Mouse (Mus musculus): Measurements from ENCODE around the gene Mrpl18.
"Not testable (repeated sequence)": the region's sequence is repeated elsewhere in the genome, so short reads cannot be mapped to it uniquely, and the experiment has no call there.

The Mrpl18 gene

DNA sequence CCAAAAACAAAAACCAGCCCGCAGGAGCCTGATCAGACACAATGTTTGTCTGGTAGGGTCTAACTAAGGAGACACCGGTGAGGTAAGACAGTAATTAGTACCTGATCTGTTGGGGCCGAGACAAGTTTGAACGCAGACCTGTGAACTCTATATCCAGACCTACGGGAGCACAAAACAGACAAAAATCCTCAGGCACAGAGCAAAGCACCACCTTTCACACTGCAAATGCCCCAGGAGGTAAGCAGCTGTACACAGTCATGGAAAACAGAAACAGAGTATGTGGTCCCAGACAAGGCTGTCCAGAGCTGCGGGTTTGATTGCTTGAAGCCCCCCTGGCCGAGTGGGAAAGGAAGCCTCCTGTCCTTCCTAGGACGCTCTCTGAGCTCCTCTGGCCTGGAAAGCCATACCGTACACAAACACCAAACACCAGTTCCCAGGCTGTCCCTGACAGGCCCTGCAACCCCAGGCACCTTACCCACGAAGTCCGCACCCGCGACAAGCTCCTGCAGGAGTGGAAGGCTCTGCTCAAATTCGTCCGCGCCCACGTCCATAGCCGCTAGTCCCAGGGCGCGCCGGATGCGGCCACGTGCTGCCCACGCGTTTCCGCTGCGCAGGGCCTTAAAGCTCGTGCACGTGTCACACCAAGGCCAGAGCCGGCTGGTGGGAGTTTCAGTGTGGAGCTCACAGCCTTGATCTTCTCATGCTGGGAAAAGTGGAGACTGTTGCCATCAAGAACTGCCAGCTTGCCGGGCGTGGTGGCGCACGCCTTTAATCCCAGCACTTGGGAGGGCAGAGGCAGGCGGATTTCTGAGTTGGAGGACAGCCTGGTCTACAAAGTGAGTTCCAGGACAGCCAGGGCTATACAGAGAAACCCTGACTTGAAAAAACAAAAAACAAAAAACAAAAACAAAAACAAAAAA lies 6.5 kb downstream of the Mrpl18 start, which contains the start of gene Pnldc1:
Pnldc1 (minus strand) TSS at position 870 of the 920 bp plus-strand sequence.
- DNase-seq (ENCODE audit: low spot score) = peak; percentile 63

DNA sequence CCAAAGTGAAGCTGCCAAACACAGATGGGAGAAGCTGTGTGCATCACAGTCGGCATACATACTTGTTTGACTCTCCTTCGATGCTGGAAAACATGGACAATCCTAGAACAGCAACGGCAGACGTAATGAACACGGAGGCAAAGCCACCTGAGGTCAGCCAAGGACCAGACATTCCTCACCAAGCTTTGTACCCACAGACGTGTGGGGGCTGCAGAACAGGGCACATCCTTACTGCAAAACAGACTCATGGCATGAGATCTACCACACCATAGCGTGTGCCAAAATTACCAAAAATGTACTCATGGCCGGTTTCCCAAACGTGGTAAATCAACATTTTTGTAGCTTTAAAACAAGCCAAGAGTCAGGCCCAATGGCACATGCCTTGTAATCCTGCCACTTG lies 9.7 kb downstream of the Mrpl18 start:
- DNase-seq (ENCODE audit: low spot score) = no peak

DNA sequence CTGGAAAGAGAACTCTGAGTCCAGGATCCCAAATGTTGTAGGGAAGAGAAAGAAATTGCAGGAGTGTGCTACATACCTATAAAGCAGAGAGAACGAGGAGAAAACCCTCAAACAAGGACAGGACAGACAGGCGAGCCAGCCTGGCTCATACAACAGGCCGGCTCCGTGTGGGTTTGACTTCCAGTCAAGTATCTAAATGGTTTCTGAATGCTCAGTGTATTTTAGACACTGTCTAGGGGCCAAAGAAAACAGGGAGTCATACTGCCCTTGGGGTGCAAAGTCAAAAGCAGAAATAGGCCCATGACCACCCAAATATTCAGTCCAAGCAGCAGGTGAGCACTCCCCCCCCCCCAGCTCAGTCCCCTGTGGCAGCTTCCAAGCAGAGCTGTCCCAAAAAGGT lies 10.3 kb downstream of the Mrpl18 start:
- no peak for DNase-seq (ENCODE audit: low spot score)

DNA sequence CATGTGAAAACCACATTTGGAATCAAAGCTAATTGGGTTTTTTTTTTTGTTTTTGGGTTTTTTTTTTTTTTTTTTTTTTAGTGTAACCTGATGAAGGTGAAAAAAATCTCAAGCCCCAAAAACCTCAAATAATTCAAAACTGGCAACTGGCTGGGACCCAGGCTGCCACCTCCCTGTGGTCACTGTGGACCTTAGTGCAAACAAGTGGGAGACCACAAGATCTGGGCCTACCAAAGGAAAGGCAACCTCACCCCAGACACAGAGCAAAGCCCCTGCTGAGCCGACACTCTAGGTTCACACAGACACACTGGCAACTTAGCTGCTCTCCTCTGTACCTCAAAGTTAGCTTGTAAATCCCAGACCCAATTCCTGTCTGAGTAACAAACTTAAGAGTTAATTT lies 11.8 kb downstream of the Mrpl18 start:
- no peak for DNase-seq (ENCODE audit: low spot score)

DNA sequence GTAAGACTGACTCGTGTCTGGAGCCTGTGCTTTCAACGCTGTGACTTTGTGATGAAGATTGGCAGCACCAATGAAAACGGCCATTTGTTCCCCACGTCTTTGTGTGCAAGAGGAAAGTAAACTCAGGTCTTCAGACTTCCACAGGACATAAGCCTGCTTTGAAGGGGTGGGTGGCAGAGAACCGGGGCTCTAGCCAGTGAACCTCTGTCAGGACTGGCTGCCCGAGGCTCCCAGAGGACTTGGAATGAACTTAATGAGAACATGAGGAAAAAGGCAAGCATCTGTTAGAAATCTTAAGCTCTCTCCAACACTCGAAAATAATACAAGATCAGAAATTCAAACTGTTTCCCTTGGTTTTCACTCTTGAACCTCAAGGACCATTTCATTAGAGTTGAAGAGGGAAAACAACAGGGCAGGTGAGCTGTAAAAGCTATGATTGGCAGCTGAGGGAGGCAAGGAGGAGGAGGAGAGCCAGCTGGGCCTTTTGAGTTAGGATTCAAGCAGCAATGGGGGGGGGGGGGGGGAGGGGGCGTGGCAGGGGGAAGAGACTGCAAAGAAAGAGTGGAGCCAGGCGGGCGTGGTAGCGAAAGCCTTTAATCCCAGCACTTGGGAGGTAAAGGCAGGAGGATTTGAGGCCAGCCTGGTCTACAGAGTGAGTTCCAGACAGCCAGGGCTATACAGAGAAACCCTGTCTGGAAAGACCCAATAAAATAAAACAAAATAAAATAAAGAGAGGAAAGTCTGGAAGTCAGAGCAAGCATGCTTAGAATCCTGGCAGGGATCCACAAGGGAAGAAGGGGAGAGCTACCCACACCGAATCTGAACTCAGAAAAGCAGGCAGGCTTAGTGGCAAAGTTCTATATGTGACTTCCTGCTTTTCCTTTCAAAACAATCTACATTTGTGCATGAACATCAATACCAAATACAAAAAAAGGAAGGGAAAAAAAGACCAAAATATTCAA lies 12.5 kb downstream of the Mrpl18 start:
- DNase-seq (ENCODE audit: low spot score) = no peak

DNA sequence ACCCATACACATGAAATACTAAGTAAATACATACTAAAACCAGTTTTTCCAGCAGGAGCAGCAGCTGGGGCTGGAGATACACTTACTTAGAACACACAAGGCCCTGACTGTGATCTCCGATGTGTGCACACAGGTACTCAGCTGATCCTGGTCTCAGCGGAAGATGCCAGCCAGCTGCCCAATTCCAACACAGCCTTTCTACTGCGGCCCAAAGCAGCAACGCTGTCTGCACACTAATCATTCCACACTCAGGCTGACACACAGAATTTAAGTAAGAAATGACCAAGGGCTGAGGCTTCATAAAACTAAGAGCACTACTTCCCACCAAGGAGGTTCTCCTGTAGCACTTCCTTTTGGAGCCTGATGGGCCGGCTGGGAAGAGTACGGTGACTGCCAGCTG lies 13.9 kb downstream of the Mrpl18 start:
- DNase-seq (ENCODE audit: low spot score) = no peak

DNA sequence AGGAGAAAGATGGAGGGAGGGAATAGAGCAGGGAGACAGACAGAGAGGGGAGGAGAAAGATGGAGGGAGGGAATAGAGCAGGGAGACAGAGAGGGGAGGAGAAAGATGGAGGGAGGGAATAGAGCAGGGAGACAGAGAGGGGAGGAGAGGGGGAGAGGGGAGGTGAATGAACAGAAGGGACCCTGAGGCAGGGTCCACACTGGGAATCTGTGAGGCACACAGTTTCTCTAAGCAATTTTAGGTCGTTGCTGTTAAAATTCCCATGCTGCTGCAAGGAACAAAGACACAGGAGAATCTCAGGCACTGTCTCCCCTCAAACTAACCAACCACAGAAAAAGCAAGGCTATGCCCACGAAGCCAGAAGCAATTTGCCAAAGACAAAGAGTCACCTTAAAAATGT lies 17.5 kb downstream of the Mrpl18 start:
- DNase-seq (ENCODE audit: low spot score) = not testable (repeated sequence)

DNA sequence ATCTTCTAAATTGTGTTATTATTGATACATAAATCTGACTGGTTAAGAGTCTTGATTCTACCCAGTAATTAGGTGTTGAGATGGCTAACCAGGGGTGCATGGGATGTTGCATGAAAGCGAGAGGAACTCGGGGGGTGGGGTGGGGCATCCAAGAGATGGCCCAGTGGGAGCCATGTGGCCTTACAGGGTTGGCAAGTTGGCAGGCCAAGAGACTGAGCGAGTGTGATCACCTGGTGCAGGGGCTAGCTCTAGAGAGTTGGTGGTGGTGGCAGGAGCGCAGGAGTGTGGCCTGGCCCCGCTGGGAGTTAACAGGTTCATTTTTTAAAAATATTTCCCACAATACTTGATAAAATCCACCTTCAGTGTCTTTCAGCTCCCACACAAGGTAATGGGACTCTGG lies 18.5 kb downstream of the Mrpl18 start:
- DNase-seq (ENCODE audit: low spot score) = no peak

DNA sequence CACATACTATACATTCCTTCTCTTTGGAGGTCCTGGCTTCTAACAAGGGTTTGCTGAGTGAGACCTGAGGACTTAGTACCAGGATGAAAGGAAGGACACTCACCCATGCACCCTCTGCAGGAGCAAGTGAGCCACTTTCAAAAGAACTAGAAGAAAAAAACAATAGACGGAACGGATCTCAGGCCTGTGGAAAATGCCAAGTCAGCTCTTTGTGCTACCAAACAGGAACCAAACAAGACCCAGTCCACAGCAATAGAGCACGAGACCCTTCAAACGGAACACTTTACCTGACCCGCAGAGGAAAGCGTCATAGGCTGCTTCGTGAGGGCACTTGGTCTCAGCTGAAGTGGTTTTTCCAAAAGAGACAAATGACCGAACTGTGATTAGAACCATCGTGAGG lies 24.1 kb downstream of the Mrpl18 start:
- no peak for DNase-seq (ENCODE audit: low spot score)

DNA sequence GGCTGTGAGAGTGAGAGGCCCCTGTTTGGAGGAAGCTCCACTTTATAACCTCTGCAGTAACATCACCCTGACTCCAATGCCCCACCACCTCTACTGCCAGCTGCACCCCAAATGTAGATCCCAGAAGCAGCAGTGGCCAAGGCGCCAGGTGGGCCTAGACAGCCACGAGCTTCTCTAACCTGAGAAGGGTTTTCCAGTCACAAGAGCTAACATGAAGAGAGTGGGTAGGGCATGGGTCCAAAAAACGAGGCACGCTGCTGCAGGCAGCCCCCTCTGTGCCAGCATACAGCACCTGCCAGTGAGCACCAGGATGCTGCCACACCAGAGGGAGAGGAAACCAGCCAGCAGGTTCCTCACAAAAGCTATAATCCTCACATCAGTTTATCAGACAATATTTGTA lies 25.1 kb downstream of the Mrpl18 start:
- no peak for DNase-seq (ENCODE audit: low spot score)

DNA sequence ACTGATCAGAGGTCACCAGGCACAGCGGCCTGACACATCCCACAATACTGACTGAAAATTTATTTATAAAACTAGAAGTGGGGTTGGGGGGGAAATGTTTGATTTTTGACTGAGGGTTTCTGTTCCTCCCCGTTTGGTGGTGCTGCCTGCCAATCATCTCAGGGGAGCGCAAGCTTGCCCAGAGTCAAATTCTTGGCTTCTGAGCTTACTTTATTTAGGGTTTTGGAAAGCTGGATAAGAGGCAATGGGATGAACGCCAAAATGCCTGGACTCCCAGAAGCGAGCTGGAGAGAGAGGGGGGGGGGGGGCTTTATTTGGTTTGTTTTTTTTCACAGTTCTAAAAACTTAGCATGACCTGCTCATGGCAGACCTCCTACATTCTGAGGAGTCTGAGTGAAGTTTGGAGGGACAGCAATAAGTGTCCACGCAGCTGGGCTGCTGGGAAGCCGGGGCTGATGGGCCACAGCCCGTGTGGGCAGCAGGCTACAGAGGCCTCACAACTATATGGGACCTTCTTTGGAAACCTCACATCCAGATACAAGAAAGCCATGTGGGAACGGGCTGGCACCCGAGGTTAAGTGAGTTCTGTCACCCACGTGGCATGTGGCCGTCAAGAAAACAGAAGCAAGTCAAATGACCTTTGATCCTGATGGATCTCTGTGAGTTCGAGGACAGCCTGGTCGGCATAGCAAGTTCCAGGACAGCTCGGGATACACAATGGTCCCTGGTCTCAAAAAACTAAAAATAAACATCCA lies 28.9 kb downstream of the Mrpl18 start:
- no peak for DNase-seq (ENCODE audit: low spot score)

DNA sequence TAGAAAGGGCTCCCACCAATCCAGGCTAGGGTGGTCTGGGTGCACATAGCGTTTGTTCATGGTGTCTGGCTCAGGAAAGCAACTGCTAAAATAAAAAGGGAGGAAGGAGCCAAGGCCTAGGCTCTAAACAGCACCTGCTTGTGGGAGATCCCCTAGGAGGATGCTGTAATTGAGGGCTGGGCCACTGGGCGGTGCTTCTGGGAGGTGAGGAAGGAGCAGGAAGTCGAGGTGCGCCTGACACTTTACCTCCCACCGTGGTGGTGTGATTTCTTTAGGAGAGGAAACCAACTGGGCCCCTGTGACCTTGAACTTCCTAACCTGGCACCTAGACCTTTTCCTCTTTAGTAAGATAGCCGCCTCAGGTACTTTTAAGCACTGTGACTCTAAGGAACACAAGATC lies 29.5 kb downstream of the Mrpl18 start:
- no peak for DNase-seq (ENCODE audit: low spot score)

DNA sequence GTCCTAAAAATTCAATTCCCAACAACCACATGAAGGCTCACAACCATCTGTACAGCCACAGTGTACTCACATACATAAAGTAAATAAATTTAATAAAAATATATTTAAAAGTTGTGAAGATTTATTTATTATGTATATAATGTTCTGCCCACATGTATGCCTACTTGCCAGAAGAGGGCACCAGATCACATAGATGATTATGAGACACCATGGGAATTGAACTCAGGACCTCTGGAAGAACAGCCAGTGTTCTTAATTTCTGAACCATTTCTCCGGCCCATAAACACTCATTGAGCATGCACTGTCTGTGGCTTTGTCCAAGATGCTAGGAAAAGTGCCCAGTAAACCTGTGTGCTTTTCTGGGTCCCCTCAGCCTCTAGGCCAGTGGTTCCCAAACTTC lies 34.9 kb downstream of the Mrpl18 start:
- DNase-seq (ENCODE audit: low spot score) = no peak

DNA sequence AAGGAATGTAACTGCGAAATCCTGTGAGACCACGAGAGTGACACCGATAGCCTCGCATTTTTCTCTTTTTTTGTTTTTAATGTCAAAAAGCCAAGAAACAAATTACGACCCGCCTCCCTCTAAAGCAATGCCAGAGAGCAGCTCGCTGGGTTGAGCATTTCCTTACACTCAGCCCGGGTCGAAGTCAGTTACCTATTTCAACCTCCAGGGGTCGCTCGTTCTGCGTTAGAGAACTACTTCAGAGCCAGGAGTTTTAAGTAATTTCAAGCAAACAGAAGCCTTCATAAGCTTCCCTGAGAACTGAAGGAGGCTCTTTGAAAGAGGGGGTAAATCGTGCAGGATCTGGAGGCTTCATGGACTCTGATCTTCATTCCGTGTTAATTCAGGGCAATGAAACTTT lies 36.0 kb downstream of the Mrpl18 start:
- DNase-seq (ENCODE audit: low spot score) = peak; percentile 85

DNA sequence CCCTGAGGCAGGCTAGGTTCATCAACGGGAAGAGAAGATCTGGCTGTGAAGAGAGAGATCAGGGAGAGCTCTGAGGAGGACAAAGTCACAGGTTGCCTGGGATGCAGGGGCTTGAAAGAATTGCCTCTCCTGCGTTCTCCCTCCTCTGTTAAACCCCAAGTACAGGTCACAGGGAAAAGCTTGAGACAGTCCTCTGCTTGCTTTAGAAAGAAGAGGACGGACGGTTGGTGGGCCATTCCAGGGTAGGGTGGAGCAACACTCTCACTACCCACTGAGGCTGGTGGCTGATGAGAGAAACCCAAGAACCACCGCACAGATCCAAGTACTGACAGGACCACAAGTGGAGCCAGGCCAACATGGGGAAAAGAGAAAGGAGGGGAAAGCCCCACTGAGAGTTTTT lies 40.4 kb downstream of the Mrpl18 start, which contains the start of gene Mrgprh:
Mrgprh (plus strand) TSS at position 301 of the 400 bp plus-strand sequence.
- DNase-seq (ENCODE audit: low spot score) = no peak

DNA sequence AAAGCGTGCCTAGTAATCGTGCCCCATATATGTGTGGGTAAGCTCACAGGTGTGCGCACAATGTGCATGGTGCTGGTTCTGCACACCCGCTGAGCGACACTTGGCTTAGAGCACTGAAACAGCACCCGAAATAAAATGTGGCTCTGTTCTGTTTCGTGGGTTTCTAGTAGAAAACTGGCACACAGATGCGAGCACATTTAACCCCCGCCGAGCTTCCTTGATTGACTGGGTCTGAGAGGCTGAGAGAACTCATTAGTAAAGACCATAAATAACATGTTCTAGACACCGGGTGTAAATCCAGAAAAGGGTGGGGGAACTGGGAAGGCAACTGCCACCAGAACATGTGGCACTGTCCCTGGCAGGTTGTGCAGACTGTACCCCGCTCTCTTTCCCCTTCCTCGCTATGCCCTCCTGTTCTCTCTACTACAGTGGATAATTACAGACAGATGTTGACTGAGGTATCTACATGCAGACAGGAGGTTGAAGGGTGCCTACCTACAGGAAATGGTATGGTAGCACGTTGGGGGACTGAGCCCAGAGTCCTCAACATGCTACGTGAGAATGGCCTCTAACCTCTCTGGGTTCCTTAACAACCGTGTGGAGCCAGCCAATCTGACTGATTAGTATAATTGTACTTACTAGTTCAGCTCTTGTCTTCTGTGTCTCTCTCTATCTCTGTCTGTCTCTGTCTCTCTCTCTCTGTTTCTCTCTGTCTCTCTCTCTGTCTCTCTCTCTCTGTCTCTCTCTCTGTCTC lies 43.7 kb downstream of the Mrpl18 start:
- no peak for DNase-seq (ENCODE audit: low spot score)

DNA sequence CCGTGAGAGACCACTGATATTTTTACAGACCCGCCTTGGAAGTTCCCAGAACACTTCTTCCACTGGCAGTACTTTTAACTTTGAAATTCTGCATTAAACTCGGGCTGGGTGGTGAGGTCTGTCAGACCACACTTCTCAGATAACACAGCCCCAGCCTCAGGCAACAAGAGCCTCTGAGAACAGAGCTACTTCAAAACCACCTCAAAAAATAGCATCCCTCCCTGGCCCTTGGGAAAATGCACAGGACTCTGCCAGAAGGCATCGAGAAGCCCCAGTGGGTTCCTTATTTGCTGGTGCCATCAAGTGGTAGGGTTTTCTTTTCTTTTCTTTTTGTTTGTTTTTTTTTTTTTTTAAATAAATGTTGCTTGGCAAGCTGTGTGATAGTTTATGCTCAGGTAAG lies 47.5 kb downstream of the Mrpl18 start:
- DNase-seq (ENCODE audit: low spot score) = no peak

DNA sequence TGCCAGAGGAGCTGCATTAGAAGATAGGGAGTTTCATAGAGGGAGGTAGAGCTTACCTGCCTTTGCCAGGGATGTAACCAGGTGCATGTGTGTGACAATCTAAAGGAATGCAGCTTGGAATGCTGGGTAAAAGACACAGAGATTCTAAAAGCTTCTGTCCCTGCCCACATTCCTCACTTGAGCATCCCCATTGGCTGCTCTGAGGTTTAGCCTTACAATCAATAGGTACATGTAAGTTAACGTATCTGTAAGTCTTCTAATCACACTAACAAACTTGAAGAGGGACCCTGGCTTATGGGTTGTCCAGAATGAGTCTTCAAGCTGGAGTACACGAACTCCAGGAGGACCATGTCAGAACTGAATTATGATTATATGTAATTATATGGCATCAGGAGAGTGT lies 48.1 kb downstream of the Mrpl18 start, which contains the start of gene Mas1:
Mas1 (minus strand) TSS at position 101 of the 400 bp plus-strand sequence.
- no peak for DNase-seq (ENCODE audit: low spot score)

DNA sequence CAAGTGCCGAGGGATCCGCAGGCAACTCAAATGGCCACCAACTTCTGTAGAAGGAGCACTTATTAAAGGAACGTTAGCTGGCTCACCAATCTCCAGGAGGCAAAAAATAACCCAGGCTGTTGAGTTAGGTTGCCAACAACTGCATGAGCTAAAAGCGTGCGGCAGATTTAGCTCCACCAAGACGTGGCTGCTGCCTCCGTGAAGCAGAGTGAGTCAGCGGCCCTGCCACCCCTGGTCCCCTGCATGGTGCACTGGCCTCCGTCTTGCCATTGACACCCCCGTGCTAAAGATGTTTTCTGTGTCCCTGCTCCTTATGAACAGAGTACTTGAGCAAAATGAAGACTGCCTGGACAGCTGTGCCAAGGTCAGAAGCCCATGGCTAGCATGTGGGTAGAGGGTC lies 49.3 kb downstream of the Mrpl18 start:
- no peak for DNase-seq (ENCODE audit: low spot score)

DNA sequence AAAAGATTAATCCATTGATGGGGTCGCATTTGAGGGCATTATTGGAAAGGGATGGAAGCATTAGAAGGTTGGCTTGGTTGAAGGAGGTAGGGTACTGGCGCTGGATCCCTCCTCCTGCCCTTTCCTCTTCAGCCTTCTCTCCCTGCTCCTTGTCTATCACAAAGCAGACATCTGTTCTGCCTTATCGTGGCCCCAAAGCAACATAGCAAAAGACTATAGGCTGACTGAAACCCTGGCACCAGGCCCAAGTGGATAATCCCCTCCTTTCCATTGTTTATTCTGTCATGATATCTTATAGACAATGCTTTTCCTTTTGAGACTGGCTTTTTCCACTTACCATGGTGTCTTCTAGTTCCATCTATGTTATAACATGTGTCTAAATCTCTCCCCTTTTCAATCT lies 50.7 kb downstream of the Mrpl18 start:
- DNase-seq (ENCODE audit: low spot score) = no peak

DNA sequence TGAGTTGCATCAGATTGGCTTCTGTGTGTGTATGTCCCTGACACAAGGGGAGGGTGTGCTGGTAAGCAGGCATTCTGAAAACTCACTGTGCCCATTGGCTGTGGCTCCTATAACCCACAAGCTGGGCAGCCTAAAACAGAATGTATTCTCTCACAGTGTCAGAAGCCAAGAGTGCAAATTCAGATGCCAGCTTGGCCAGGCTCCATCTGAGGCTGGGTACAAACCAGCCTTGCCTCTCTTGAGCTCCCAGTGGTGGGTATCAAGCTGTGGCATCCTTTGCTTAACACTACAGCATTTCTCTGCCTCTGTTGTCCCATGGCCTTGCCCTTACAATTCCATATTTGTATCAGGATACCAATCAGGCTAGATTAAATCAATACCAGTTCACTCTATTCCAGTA lies 52.0 kb downstream of the Mrpl18 start:
- DNase-seq (ENCODE audit: low spot score) = no peak

Data from testis, postnatal 10 days (tissue).